ENCODE assay signal across 27 mouse cellular contexts in genomic region chr2:143184614-143185013, GRCm38 (mm10).
A peak's percentile ranks its signal among the peaks of the same experiment; 100 is the strongest.
DNase-seq lines count a peak whose midpoint lies in the region; TF ChIP-seq lines count a peak whose summit lies in the region.
"Had no signal": no experiment of that assay in that cellular context is flagged by ENCODE, and none has a peak within 500 bp of the region (broad histone marks: within the 10 kb centered on the region; RNA-seq: fewer than 3 reads in every experiment).

No protein-coding gene starts in this region.

- no peak overlapping the region for H3K27ac ChIP-seq in layer of hippocampus, adult 2 months
- H3K27ac ChIP-seq: embryonic facial prominence, embryonic 10.5 days; embryonic facial prominence, embryonic 13.5 days; forebrain, embryonic 12.5 days; forebrain, embryonic 15.5 days; heart, adult 2 months; heart, embryonic 10.5 days; heart, embryonic 13.5 days; hindbrain, embryonic 14.5 days; hindbrain, postnatal 0 days had no signal

- DNase-seq in layer of hippocampus, adult 9-11 months: peak; percentile 18
- DNase-seq in layer of hippocampus, adult 2 months (ENCODE audit: low spot score in 2 of 2): no peak
- DNase-seq in right cerebral cortex, postnatal 25 days: peak; percentile 24
- DNase-seq in right cerebral cortex, postnatal 14 days: no peak
- DNase-seq in telencephalon, adult 2 months (ENCODE audit: low read depth, low spot score): peak; percentile 70
- DNase-seq in kidney, adult 18-20 months: no peak
- DNase-seq: adrenal gland, adult 2 months; adrenal gland, postnatal 14 days; cerebellum, adult 11-12 months; cerebellum, adult 8-10 months; cerebellum, postnatal 10 days; cerebellum, postnatal 36 days; embryo, embryonic 11 days; gastrocnemius, postnatal 10 days; gastrocnemius, postnatal 36 days; heart, adult 2 months; heart, postnatal 14 days; heart, postnatal 4 days had no signal

- no peak overlapping the region for H3K4me3 ChIP-seq in layer of hippocampus, adult 2 months
- H3K4me3 ChIP-seq: embryonic facial prominence, embryonic 10.5 days; embryonic facial prominence, embryonic 13.5 days; erythroblast, embryonic 14.5 days; forebrain, embryonic 12.5 days; forebrain, embryonic 15.5 days; heart, adult 2 months; heart, embryonic 10.5 days; heart, embryonic 13.5 days had no signal

- TF ChIP-seq CTCF in layer of hippocampus, adult 2 months (conservative IDR thresholded peaks at IDR 0.05): no peak

Comparison
In these comparisons a context has a peak if more than half of its experiments do, and no peak if none do; other contexts are left out.
1. DNase-seq: peak in layer of hippocampus, adult 9-11 months (single experiment), right cerebral cortex, postnatal 25 days (single experiment) and telencephalon, adult 2 months (single experiment); none in layer of hippocampus, adult 2 months (0 of 2), right cerebral cortex, postnatal 14 days (single experiment) and kidney, adult 18-20 months (single experiment).